Mouse (Mus musculus): ENCODE measurements at regions not wholly inside any gene's neighbourhood (a gene's known extent, or its start where the extent isn't known, plus 50 kb on each side); places are given as distances from the start of the nearest gene placed in this dataset.
A peak's percentile ranks its signal among the peaks of the same experiment; 100 is the strongest.

- Histone ChIP-seq H3K27me3 (no peaks in the 10 kb centered on the region), H3K4me2 (no peak overlapping the region), H3K27ac (no peak overlapping the region), H3K4me1 (replicated peaks) (no peaks in the 10 kb centered on the region), H3K9me3 (replicated peaks) (no peaks in the 10 kb centered on the region), H3K9ac (no peak overlapping the region), H3K36me3 (no peaks in the 10 kb centered on the region), H3K4me3 (replicated peaks) (no peak overlapping the region)
- ATAC-seq (ENCODE audit: low read depth) (no peak), DNase-seq (peak; percentile 7)
- WGBS (ENCODE audit: insufficient replicate concordance), result 7% methylated on average over 10 of the region's 10 CpGs
These were observed 119.8 kb downstream of the Gm9195 start for GRCm38 (mm10) chr14:72371702-72372277.

- Histone ChIP-seq H3K4me3 (replicated peaks) (no peak overlapping the region), H3K9me3 (replicated peaks) (no peaks in the 10 kb centered on the region), H3K27ac (no peak overlapping the region), H3K9ac (no peak overlapping the region), H3K4me2 (no peak overlapping the region), H3K36me3 (no peaks in the 10 kb centered on the region), H3K4me1 (replicated peaks) (no peaks in the 10 kb centered on the region), H3K27me3 (no peaks in the 10 kb centered on the region)
- DNase-seq (no peak), ATAC-seq (ENCODE audit: low read depth) (no peak)
- WGBS (ENCODE audit: insufficient replicate concordance), result 65% methylated on average over 4 of the region's 4 CpGs
These were observed 130.7 kb downstream of the Gm9195 start for GRCm38 (mm10) chr14:72360829-72361520.

GRCm38 (mm10) chr14:72360181-72360580, 131.5 kb downstream of the Gm9195 start:
- no peak for DNase-seq
- Histone ChIP-seq H3K4me3 (replicated peaks) (no peak overlapping the region), H3K36me3 (no peaks in the 10 kb centered on the region), H3K9me3 (replicated peaks) (no peaks in the 10 kb centered on the region), H3K4me2 (no peak overlapping the region), H3K4me1 (replicated peaks) (no peaks in the 10 kb centered on the region), H3K27me3 (no peaks in the 10 kb centered on the region), H3K9ac (no peak overlapping the region), H3K27ac (no peak overlapping the region)
- 75% methylated on average over 7 of the region's 7 CpGs for WGBS (ENCODE audit: insufficient replicate concordance)
- ATAC-seq (ENCODE audit: low read depth), result no peak

- H3K27ac ChIP-seq, result no peak overlapping the region
- DNase-seq, result no peak
- WGBS (ENCODE audit: insufficient replicate concordance), result 73% methylated on average over 3 of the region's 3 CpGs
- H3K9ac ChIP-seq, result no peak overlapping the region
- no peak overlapping the region for H3K4me3 ChIP-seq (replicated peaks)
- no peaks in the 10 kb centered on the region for H3K9me3 ChIP-seq (replicated peaks)
- H3K36me3 ChIP-seq, result no peaks in the 10 kb centered on the region
- H3K27me3 ChIP-seq, result no peaks in the 10 kb centered on the region
- no peak overlapping the region for H3K4me2 ChIP-seq
- ATAC-seq (ENCODE audit: low read depth), result no peak
- no peaks in the 10 kb centered on the region for H3K4me1 ChIP-seq (replicated peaks)
These were observed 133.7 kb downstream of the Gm9195 start for GRCm38 (mm10) chr14:72357915-72358314.

GRCm38 (mm10) chr14:72342181-72342580, 149.5 kb downstream of the Gm9195 start:
- no peak for DNase-seq
- H3K27me3 ChIP-seq, result no peaks in the 10 kb centered on the region
- no peak overlapping the region for H3K27ac ChIP-seq
- no peaks in the 10 kb centered on the region for H3K4me1 ChIP-seq (replicated peaks)
- ATAC-seq (ENCODE audit: low read depth), result no peak
- no peak overlapping the region for H3K4me2 ChIP-seq
- H3K36me3 ChIP-seq, result no peaks in the 10 kb centered on the region
- no peaks in the 10 kb centered on the region for H3K9me3 ChIP-seq (replicated peaks)
- H3K9ac ChIP-seq, result no peak overlapping the region
- no peak overlapping the region for H3K4me3 ChIP-seq (replicated peaks)
- WGBS (ENCODE audit: insufficient replicate concordance), result 58% methylated on average over 5 of the region's 5 CpGs

GRCm38 (mm10) chr14:72341590-72342154, 150.0 kb downstream of the Gm9195 start:
- no peak overlapping the region for H3K27ac ChIP-seq
- H3K4me1 ChIP-seq (replicated peaks), result no peaks in the 10 kb centered on the region
- H3K4me2 ChIP-seq, result no peak overlapping the region
- no peak overlapping the region for H3K4me3 ChIP-seq (replicated peaks)
- no peaks in the 10 kb centered on the region for H3K36me3 ChIP-seq
- no peak overlapping the region for H3K9ac ChIP-seq
- H3K9me3 ChIP-seq (replicated peaks), result no peaks in the 10 kb centered on the region
- DNase-seq (no peak), ATAC-seq (ENCODE audit: low read depth) (no peak)
- no peaks in the 10 kb centered on the region for H3K27me3 ChIP-seq
- 71% methylated on average over 14 of the region's 14 CpGs for WGBS (ENCODE audit: insufficient replicate concordance)

GRCm38 (mm10) chr14:72338046-72338445, 153.6 kb downstream of the Gm9195 start:
- DNase-seq (no peak), ATAC-seq (ENCODE audit: low read depth) (no peak)
- Histone ChIP-seq H3K9ac (no peak overlapping the region), H3K27me3 (no peaks in the 10 kb centered on the region), H3K36me3 (no peaks in the 10 kb centered on the region), H3K4me2 (no peak overlapping the region), H3K27ac (no peak overlapping the region), H3K4me1 (replicated peaks) (no peaks in the 10 kb centered on the region), H3K4me3 (replicated peaks) (no peak overlapping the region), H3K9me3 (replicated peaks) (no peaks in the 10 kb centered on the region)
- WGBS (ENCODE audit: insufficient replicate concordance), result 45% methylated on average over 1 of the region's 1 CpGs

GRCm38 (mm10) chr14:72303856-72304255, 187.8 kb downstream of the Gm9195 start:
- H3K36me3 ChIP-seq, result no peaks in the 10 kb centered on the region
- H3K4me1 ChIP-seq (replicated peaks), result no peaks in the 10 kb centered on the region
- DNase-seq (no peak), ATAC-seq (ENCODE audit: low read depth) (no peak)
- H3K9me3 ChIP-seq (replicated peaks), result no peaks in the 10 kb centered on the region
- H3K4me2 ChIP-seq, result no peak overlapping the region
- no peaks in the 10 kb centered on the region for H3K27me3 ChIP-seq
- H3K4me3 ChIP-seq (replicated peaks), result no peak overlapping the region
- no peak overlapping the region for H3K9ac ChIP-seq
- no peak overlapping the region for H3K27ac ChIP-seq

GRCm38 (mm10) chr14:72300026-72300425, 191.6 kb downstream of the Gm9195 start:
- no peak overlapping the region for H3K4me2 ChIP-seq
- H3K4me3 ChIP-seq (replicated peaks), result no peak overlapping the region
- no peak overlapping the region for H3K9ac ChIP-seq
- H3K36me3 ChIP-seq, result no peaks in the 10 kb centered on the region
- no peaks in the 10 kb centered on the region for H3K9me3 ChIP-seq (replicated peaks)
- no peak for DNase-seq
- H3K4me1 ChIP-seq (replicated peaks), result no peaks in the 10 kb centered on the region
- no peak for ATAC-seq (ENCODE audit: low read depth)
- H3K27me3 ChIP-seq, result no peaks in the 10 kb centered on the region
- no peak overlapping the region for H3K27ac ChIP-seq
- 56% methylated on average over 1 of the region's 1 CpGs for WGBS (ENCODE audit: insufficient replicate concordance)

GRCm38 (mm10) chr14:72294631-72295030, 197.0 kb downstream of the Gm9195 start:
- Histone ChIP-seq H3K4me1 (replicated peaks) (no peaks in the 10 kb centered on the region), H3K4me2 (no peak overlapping the region), H3K36me3 (no peaks in the 10 kb centered on the region), H3K9ac (no peak overlapping the region), H3K4me3 (replicated peaks) (no peak overlapping the region), H3K27ac (no peak overlapping the region), H3K27me3 (no peaks in the 10 kb centered on the region), H3K9me3 (replicated peaks) (no peaks in the 10 kb centered on the region)
- ATAC-seq (ENCODE audit: low read depth), result no peak
- WGBS (ENCODE audit: insufficient replicate concordance), result 29% methylated on average over 6 of the region's 6 CpGs
- DNase-seq, result no peak

- Histone ChIP-seq H3K27me3 (no peaks in the 10 kb centered on the region), H3K4me3 (replicated peaks) (no peak overlapping the region), H3K36me3 (no peaks in the 10 kb centered on the region), H3K27ac (no peak overlapping the region), H3K9me3 (replicated peaks) (no peaks in the 10 kb centered on the region), H3K4me2 (no peak overlapping the region), H3K9ac (no peak overlapping the region), H3K4me1 (replicated peaks) (no peaks in the 10 kb centered on the region)
- WGBS (ENCODE audit: insufficient replicate concordance), result 50% methylated on average over 9 of the region's 9 CpGs
- DNase-seq, result no peak
- no peak for ATAC-seq (ENCODE audit: low read depth)
These were observed 197.8 kb downstream of the Gm9195 start for GRCm38 (mm10) chr14:72293677-72294387.
